Mouse (Mus musculus) B cell, adult 62 days (primary cell): ENCODE data around the gene Xlr3c. TPM values are rescaled to one million over a fixed set of nuclear protein-coding genes. Genes with fewer than 3 reads are reported as not detected.

Experiments used
- total RNA-seq: library from RNA; stranded (reverse); gene quantifications from 4 replicates; pipeline ENCODE4 v1.2.4, GENCODE M21; 2023

Gene Xlr3c
- not detected in 4 replicates for total RNA-seq

GRCm38 (mm10) chrX:73265270-73265669 lies at the start of gene Xlr3c:
Gene Xlr3c (minus strand): TSS chrX:73265390.

GRCm38 (mm10) chrX:73292876-73293275 lies 27.7 kb upstream of the Xlr3c start, which contains the start of the genes Xlr5a and Xlr5c:
Gene Xlr5a (minus strand): TSS chrX:73292976.
Gene Xlr5c (minus strand): TSS chrX:73292976.

DNA sequence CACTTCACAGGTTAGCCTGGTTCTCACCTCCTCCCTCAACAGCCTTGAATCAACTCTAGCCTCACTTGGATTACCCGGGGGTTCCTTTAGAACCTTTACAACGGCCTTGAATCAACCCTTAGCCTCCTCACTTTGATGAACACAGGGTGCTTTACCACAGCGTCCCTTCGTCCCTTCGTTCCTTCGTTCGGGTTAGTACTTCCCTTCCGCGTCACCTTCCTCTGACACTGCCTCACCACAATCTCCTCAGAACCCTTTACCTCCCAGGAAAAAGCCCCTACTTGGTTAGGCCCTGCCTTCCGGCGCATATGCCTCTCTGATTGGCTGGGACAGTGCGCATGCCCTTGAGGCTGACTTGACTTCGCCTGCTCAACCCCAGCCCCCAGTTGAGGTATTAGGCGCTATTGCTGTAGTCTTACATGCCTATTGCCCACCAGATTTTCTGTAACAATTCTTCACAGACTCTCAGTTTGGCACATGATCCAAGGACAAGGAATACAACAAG lies 22.3 kb downstream of the Xlr3c start, which contains the start of gene Xlr4c:
Gene Xlr4c, minus strand, starts transcription at position 310 of the 505 bp plus-strand sequence.

DNA sequence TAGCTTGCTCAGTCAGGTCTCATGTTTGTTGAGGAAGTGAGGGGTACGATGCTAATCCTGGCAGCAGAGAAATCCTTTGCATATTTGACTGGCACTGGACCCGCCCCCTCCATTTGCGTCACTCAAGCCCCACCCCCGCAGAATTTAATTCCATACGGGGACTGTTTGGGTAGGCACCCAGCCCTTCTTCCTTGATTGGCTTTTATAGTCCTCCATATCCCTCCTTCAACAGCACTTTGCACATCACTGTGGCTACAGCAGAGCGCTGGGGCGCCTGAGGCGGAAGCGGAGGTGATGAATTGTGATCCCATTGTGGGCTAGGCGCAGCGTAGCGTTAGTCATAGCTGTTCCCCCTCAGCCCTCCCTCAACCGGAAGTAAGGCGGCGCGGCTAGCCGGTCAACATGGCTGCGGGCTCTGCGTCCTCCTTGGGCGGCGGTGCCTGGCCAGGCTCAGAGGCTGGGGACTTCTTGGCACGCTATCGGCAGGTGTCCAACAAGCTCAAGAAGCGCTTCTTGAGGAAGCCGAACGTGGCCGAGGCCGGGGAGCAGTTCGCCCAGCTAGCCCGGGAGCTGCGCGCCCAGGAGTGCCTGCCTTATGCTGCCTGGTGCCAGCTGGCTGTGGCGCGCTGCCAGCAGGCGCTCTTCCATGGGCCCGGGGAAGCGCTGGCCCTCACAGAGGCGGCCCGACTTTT lies 37.1 kb downstream of the Xlr3c start, which contains the start of gene F8a:
Gene F8a, plus strand, starts transcription at position 378 of the 692 bp plus-strand sequence.

GRCm38 (mm10) chrX:73213819-73214564 lies 51.2 kb downstream of the Xlr3c start, which contains the start of gene Xlr4b:
Gene Xlr4b (plus strand): TSS chrX:73214333.

Other genes starting within 250 kb of the Xlr3c start
- 2.0 to 2.4 TPM (median 2.2 TPM) in 4 replicates for gene Pnma5, start 228.3 kb downstream of the Xlr3c start, total RNA-seq
- gene Pnma3, start 200.6 kb downstream of the Xlr3c start, total RNA-seq, result not detected in 4 replicates
- 9.5 to 19.3 TPM (median 13.0 TPM) in 4 replicates for gene Xlr4a, start 182.9 kb downstream of the Xlr3c start, total RNA-seq
- 0.18 to 4.4 TPM (median 1.8 TPM) in 4 replicates for gene Xlr3a, start 168.3 kb downstream of the Xlr3c start, total RNA-seq
- gene Gm14685, start 148.3 kb downstream of the Xlr3c start, total RNA-seq, result 0.21 to 0.40 TPM (median 0.27 TPM) in 3 of 4 replicates, not detected in the other
- gene Xlr5b, start 116.6 kb downstream of the Xlr3c start, total RNA-seq, result not detected in 4 replicates
- gene DXBay18, start 115.9 kb downstream of the Xlr3c start, total RNA-seq, result 0.19 TPM in 1 of 4 replicates, not detected in the others
- gene Spin2d, start 88.4 kb downstream of the Xlr3c start, total RNA-seq, result not detected in 4 replicates
- 10.5 to 33.8 TPM (median 14.1 TPM) in 4 replicates for gene Xlr3b, start 73.2 kb downstream of the Xlr3c start, total RNA-seq
- gene Xlr4b, start 51.1 kb downstream of the Xlr3c start, total RNA-seq, result 30.2 to 40.7 TPM (median 39.6 TPM) in 4 replicates
- 12.5 to 13.9 TPM (median 12.7 TPM) in 4 replicates for gene F8a, start 37.1 kb downstream of the Xlr3c start, total RNA-seq
- 9.2 to 15.8 TPM (median 13.4 TPM) in 4 replicates for gene Xlr4c, start 22.3 kb downstream of the Xlr3c start, total RNA-seq
- gene Xlr5a, start 27.6 kb upstream of the Xlr3c start, total RNA-seq, result not detected in 4 replicates
- gene Xlr5c, start 27.6 kb upstream of the Xlr3c start, total RNA-seq, result not detected in 4 replicates
- gene Gm45015, start 71.5 kb upstream of the Xlr3c start, total RNA-seq, result not detected in 4 replicates
- gene Zfp275, start 77.2 kb upstream of the Xlr3c start, total RNA-seq, result 26.1 to 32.2 TPM (median 29.1 TPM) in 4 replicates
- gene Gm18336, start 133.3 kb upstream of the Xlr3c start, total RNA-seq, result not detected in 4 replicates
- gene Zfp92, start 145.7 kb upstream of the Xlr3c start, total RNA-seq, result not detected in 4 replicates
- gene Trex2, start 170.0 kb upstream of the Xlr3c start, total RNA-seq, result 0.61 TPM in 1 of 4 replicates, not detected in the others
- 18.3 to 22.6 TPM (median 21.1 TPM) in 4 replicates for gene Haus7, start 193.7 kb upstream of the Xlr3c start, total RNA-seq
- 0.44 to 0.89 TPM (median 0.83 TPM) in 3 of 4 replicates, not detected in the other for gene Bgn, start 218.2 kb upstream of the Xlr3c start, total RNA-seq
- not detected in 4 replicates for gene Atp2b3, start 237.7 kb upstream of the Xlr3c start, total RNA-seq